Mouse (Mus musculus): Measurements from ENCODE around the gene Capn9.

The Capn9 gene

GRCm38 (mm10) chr8:124575811-124576210 lies at the start of gene Capn9:
Capn9 (plus strand) TSS chr8:124576111.
- no peak for DNase-seq (ENCODE audit: low spot score)

GRCm38 (mm10) chr8:124526261-124526660 lies 49.6 kb upstream of the Capn9 start:
- no peak for DNase-seq (ENCODE audit: low spot score)

GRCm38 (mm10) chr8:124530076-124530475 lies 45.8 kb upstream of the Capn9 start:
- DNase-seq (ENCODE audit: low spot score), result no peak

GRCm38 (mm10) chr8:124530556-124530955 lies 45.4 kb upstream of the Capn9 start:
- no peak for DNase-seq (ENCODE audit: low spot score)

GRCm38 (mm10) chr8:124530996-124531395 lies 44.9 kb upstream of the Capn9 start:
- no peak for DNase-seq (ENCODE audit: low spot score)

GRCm38 (mm10) chr8:124532626-124533025 lies 43.3 kb upstream of the Capn9 start:
- DNase-seq (ENCODE audit: low spot score), result no peak

GRCm38 (mm10) chr8:124535451-124535850 lies 40.5 kb upstream of the Capn9 start:
- DNase-seq (ENCODE audit: low spot score), result no peak

GRCm38 (mm10) chr8:124540906-124541305 lies 35.0 kb upstream of the Capn9 start:
- DNase-seq (ENCODE audit: low spot score), result no peak

- DNase-seq (ENCODE audit: low spot score), result no peak
These were observed 33.9 kb upstream of the Capn9 start for GRCm38 (mm10) chr8:124542001-124542400.

GRCm38 (mm10) chr8:124543272-124543671 lies 32.6 kb upstream of the Capn9 start:
- no peak for DNase-seq (ENCODE audit: low spot score)

- no peak for DNase-seq (ENCODE audit: low spot score)
These were observed 29.5 kb upstream of the Capn9 start for GRCm38 (mm10) chr8:124546371-124546770.

GRCm38 (mm10) chr8:124546815-124547214 lies 29.1 kb upstream of the Capn9 start:
- DNase-seq (ENCODE audit: low spot score), result no peak

- no peak for DNase-seq (ENCODE audit: low spot score)
These were observed 28.6 kb upstream of the Capn9 start for GRCm38 (mm10) chr8:124547269-124547668.

- no peak for DNase-seq (ENCODE audit: low spot score)
These were observed 27.7 kb upstream of the Capn9 start for GRCm38 (mm10) chr8:124548187-124548586.

- DNase-seq (ENCODE audit: low spot score), result no peak
These were observed 24.8 kb upstream of the Capn9 start for GRCm38 (mm10) chr8:124551011-124551661.

GRCm38 (mm10) chr8:124555113-124555750 lies 20.7 kb upstream of the Capn9 start:
- no peak for DNase-seq (ENCODE audit: low spot score)

GRCm38 (mm10) chr8:124556164-124556563 lies 19.7 kb upstream of the Capn9 start:
- no peak for DNase-seq (ENCODE audit: low spot score)

- DNase-seq (ENCODE audit: low spot score), result peak; percentile 71
These were observed 19.3 kb upstream of the Capn9 start for GRCm38 (mm10) chr8:124556658-124557057.

GRCm38 (mm10) chr8:124557476-124557875 lies 18.4 kb upstream of the Capn9 start:
- no peak for DNase-seq (ENCODE audit: low spot score)

GRCm38 (mm10) chr8:124567126-124567525 lies 8.8 kb upstream of the Capn9 start:
- no peak for DNase-seq (ENCODE audit: low spot score)

- no peak for DNase-seq (ENCODE audit: low spot score)
These were observed 8.3 kb upstream of the Capn9 start for GRCm38 (mm10) chr8:124567584-124567983.

GRCm38 (mm10) chr8:124569100-124569499 lies 6.8 kb upstream of the Capn9 start:
- peak; percentile 70 for DNase-seq (ENCODE audit: low spot score)

GRCm38 (mm10) chr8:124569593-124569992 lies 6.3 kb upstream of the Capn9 start, which contains the start of gene Agt:
Agt (minus strand) TSS chr8:124569706.
- no peak for DNase-seq (ENCODE audit: low spot score)

All from layer of hippocampus, adult 11-12 months (tissue).